Mouse (Mus musculus): ENCODE data around the gene Wipf1.

DNA sequence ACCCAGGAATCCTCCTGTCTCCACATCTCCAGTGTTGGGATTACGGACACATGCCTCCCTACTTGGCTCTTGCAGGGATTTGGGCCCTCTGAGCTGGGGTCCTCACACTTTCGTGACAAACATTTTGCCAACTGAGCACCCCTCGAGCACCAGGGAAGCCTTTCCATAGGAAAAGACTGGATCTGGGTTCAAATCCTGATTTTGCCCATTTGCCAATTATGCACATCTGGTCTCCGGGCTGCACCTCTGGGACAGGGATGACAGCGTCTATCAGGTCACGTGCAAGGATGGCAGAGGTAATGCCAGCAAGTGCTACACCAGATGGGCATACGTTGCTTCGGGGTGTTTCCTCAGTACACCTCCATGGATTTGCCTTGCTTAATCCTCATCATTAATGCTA is 119.5 kb downstream of the Wipf1 start:
- TF ChIP-seq CTCF (IDR thresholded peaks at IDR 0.05; ENCODE audit: borderline replicate concordance, insufficient read depth, low read length) (no peak), POLR2A (IDR thresholded peaks at IDR 0.05; ENCODE audit: low read depth, low read length) (no peak)
